Comparison of ENCODE assay signal across 24 mouse cellular contexts in the genomic region with DNA sequence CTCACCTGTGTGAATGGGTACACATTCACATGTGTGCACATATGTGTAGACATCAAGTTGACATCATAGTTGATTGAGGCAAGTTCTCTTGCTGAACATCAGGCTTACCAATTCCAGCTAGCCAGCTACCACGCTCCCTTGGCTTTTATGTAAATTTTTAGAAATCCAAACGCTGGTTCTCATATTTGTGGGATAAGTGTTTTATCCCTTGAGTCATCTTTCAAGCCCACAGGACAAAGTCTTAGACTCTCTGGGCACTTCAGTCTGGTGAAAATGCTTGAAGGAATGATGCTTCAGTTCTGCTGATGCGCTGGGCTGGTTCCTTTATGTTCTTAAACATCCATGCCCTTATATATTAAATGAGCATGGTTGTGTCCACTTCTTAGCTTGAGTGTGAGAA.
"Had no signal": no experiment of that assay in that cellular context is flagged by ENCODE, and none has a peak within 500 bp of the region (broad histone marks: within the 10 kb centered on the region; RNA-seq: fewer than 3 reads in every experiment).

No protein-coding gene starts in this region.

- H3K9ac ChIP-seq: heart, embryonic 12.5 days; hindbrain, embryonic 12.5 days; hindbrain, embryonic 14.5 days; intestine, embryonic 15.5 days; limb, embryonic 12.5 days; liver, embryonic 13.5 days; liver, embryonic 15.5 days; liver, postnatal 0 days had no signal

- H3K4me3 ChIP-seq: heart, embryonic 12.5 days; hindbrain, embryonic 10.5 days; hindbrain, embryonic 12.5 days; intestine, embryonic 15.5 days; left cerebral cortex, adult 2 months; limb, embryonic 10.5 days; limb, embryonic 12.5 days; liver, embryonic 13.5 days; liver, embryonic 15.5 days had no signal

- H3K4me1 ChIP-seq: heart, embryonic 12.5 days; hindbrain, embryonic 10.5 days; hindbrain, embryonic 12.5 days; intestine, embryonic 15.5 days; limb, embryonic 10.5 days; limb, embryonic 12.5 days; liver, embryonic 13.5 days; liver, embryonic 15.5 days had no signal

- H3K27me3 ChIP-seq: hindbrain, embryonic 12.5 days; intestine, embryonic 15.5 days; limb, embryonic 12.5 days; liver, embryonic 13.5 days; liver, embryonic 15.5 days had no signal

- H3K27ac ChIP-seq: hindbrain, embryonic 10.5 days; hindbrain, embryonic 12.5 days; hindbrain, embryonic 14.5 days; intestine, embryonic 15.5 days; left cerebral cortex, adult 2 months; limb, embryonic 10.5 days; limb, embryonic 12.5 days; liver, embryonic 13.5 days; liver, embryonic 15.5 days had no signal

- DNase-seq: gastrocnemius, postnatal 25 days; heart, postnatal 10 days; heart, postnatal 4 days; kidney, adult 18-20 months; kidney, adult 8-10 months; kidney, postnatal 10 days; kidney, postnatal 25 days; kidney, postnatal 4 days; liver; liver, embryonic 13.5 days; liver, postnatal 0 days had no signal

- ATAC-seq: hindbrain, embryonic 16.5 days; inflammation-experienced regulatory T-cells, adult 6 months; intestine, embryonic 15.5 days; intestine, postnatal 0 days; liver, postnatal 0 days had no signal

- H3K4me2 ChIP-seq: heart, embryonic 12.5 days; hindbrain, embryonic 12.5 days; hindbrain, embryonic 14.5 days; intestine, embryonic 15.5 days; limb, embryonic 12.5 days; liver, embryonic 11.5 days; liver, embryonic 13.5 days; liver, embryonic 15.5 days had no signal

- H3K36me3 ChIP-seq: heart, embryonic 12.5 days; hindbrain, embryonic 10.5 days; hindbrain, embryonic 12.5 days; intestine, embryonic 15.5 days; limb, embryonic 10.5 days; limb, embryonic 12.5 days; liver, embryonic 13.5 days; liver, embryonic 15.5 days had no signal

- H3K9me3 ChIP-seq: hindbrain, embryonic 10.5 days; intestine, embryonic 15.5 days; limb, embryonic 10.5 days; limb, embryonic 12.5 days; liver, embryonic 13.5 days; liver, embryonic 15.5 days had no signal
